Mouse (Mus musculus): ENCODE measurements at regions not wholly inside any gene's neighbourhood (a gene's known extent, or its start where the extent isn't known, plus 50 kb on each side); places are given as distances from the start of the nearest gene placed in this dataset.

GRCm38 (mm10) chr13:101289407-101289806 lies 456.2 kb upstream of the Slc30a5 start:
- no peak for DNase-seq

GRCm38 (mm10) chr13:101287131-101287530 lies 453.9 kb upstream of the Slc30a5 start:
- DNase-seq, result no peak

- no peak for DNase-seq
Observed at GRCm38 (mm10) chr13:101286029-101286917, 453.0 kb upstream of the Slc30a5 start.

GRCm38 (mm10) chr13:101278127-101278526 lies 444.9 kb upstream of the Slc30a5 start:
- DNase-seq, result no peak

GRCm38 (mm10) chr13:101276766-101277165 lies 443.5 kb upstream of the Slc30a5 start:
- DNase-seq, result no peak

GRCm38 (mm10) chr13:101274470-101275141 lies 441.4 kb upstream of the Slc30a5 start:
- DNase-seq, result no peak

- DNase-seq, result peak; percentile 47
Observed at GRCm38 (mm10) chr13:101273321-101273720, 440.1 kb upstream of the Slc30a5 start.

- peak; percentile 36 for DNase-seq
Observed at GRCm38 (mm10) chr13:101253698-101254468, 420.7 kb upstream of the Slc30a5 start.

- DNase-seq, result no peak
Observed at GRCm38 (mm10) chr13:101249369-101249768, 416.1 kb upstream of the Slc30a5 start.

GRCm38 (mm10) chr13:101244326-101244725 lies 411.1 kb upstream of the Slc30a5 start:
- no peak for DNase-seq

GRCm38 (mm10) chr13:101238860-101239259 lies 405.6 kb upstream of the Slc30a5 start:
- no peak for DNase-seq

- DNase-seq, result no peak
Observed at GRCm38 (mm10) chr13:101237035-101237434, 403.8 kb upstream of the Slc30a5 start.

- no peak for DNase-seq
Observed at GRCm38 (mm10) chr13:101235846-101236245, 402.6 kb upstream of the Slc30a5 start.

GRCm38 (mm10) chr13:101235110-101235509 lies 401.9 kb upstream of the Slc30a5 start:
- no peak for DNase-seq

GRCm38 (mm10) chr13:101234550-101234949 lies 401.3 kb upstream of the Slc30a5 start:
- DNase-seq, result no peak

GRCm38 (mm10) chr13:101233843-101234281 lies 400.6 kb upstream of the Slc30a5 start:
- DNase-seq, result peak; percentile 27

- peak; percentile 51 for DNase-seq
Observed at GRCm38 (mm10) chr13:101233181-101233842, 400.1 kb upstream of the Slc30a5 start.

GRCm38 (mm10) chr13:101229861-101230260 lies 396.6 kb upstream of the Slc30a5 start:
- DNase-seq, result no peak

- DNase-seq, result no peak
Observed at GRCm38 (mm10) chr13:101225366-101225765, 392.1 kb upstream of the Slc30a5 start.

- no peak for DNase-seq
Observed at GRCm38 (mm10) chr13:101221331-101222043, 388.3 kb upstream of the Slc30a5 start.

- no peak for DNase-seq
Observed at GRCm38 (mm10) chr13:101219568-101219967, 386.3 kb upstream of the Slc30a5 start.
